Mouse (Mus musculus) cerebellum, postnatal 4 days (tissue): Measurements from ENCODE around the gene Gm9767.
A peak's percentile ranks its signal among the peaks of the same experiment; 100 is the strongest.

ENCODE experiments used
- DNase-seq, 2 experiments: peaks; one replicate each; pipeline ENCODE4 v3.0.0; 2022; ENCODE audit warnings: low spot score in 2 of 2, mixed read lengths in 1 of 2

The Gm9767 gene

DNA sequence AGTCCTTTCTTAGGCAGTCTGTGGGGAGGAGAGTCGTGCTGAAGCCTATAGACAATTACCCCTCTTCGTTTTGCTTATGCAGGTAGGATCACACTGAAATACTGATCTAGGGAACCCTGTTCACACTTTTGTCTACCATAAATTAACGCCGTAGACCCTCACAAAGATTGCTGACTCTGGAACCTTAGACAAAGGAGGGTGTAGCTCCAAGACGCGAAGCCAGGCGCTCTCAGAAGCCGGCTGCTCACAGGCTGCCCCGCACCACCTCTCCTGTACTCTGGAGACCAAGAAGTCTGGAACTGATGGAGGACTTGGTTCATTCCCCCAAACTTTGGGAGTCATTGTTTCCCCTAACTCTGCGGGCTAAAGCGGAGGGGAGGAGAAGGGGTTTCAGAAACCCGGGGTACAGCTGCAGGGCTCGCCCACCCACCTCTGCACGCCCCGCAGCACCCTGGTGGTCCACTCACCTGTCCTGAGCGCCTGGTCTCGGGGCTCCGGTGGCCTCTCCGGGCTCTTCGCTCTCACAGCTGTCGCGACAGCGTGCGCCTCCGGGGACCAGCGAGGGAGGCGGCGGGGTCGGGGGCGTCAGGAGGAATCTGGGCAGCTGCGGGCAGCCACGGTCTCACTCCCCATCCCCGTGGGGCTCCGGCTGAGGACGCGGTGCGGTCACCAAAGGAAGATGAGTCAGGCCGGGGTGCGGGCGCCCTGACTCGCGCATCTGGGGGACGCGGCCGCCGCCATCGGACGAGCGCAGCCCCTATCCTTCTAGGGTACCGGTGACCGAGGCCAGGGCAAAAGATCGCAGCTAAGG lies at the start of gene Gm9767:
Gene Gm9767 (plus strand): TSS at position 585 of the 811 bp plus-strand sequence.
- peak in 1 of 2 experiments; percentile 10 for DNase-seq

DNA sequence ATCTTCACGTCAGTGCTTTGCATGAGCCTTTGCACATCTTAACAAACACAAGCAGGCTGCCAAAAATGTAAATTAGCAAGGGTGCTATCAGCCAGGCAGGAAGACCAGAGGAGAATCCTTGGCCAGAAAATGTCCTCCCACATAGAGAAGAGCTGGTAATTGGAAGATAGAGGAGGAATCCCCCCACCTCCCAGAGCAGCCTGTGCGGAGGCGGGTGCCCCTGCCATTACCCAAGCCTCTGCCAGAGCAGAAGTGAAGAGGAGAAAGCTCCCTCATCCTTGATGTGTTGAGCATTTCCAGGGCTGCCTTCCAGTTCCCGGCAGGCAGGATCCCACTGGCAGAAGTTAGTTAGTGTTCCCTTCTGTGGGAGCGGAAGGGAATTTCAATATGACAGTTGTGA lies 43.1 kb upstream of the Gm9767 start:
- DNase-seq = peak in 1 of 2 experiments; percentile 16

DNA sequence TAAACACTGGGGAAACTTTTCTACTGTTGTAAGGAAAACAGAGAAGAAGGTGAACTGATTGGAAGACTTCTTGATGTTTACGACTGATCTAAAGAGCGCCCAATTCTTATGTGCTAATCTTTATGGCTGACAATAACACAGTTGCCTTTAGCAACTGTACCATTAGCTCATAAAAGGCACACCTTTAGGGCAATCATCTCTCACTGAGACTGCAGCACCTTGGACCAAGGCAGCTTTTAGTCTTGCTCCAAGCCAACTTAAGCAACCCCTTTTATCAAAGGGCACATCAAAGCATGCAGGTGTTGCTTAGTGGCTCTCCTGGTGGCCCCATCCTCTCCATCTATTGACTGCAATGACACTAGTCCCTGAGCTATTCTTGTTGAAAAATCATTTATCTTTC lies 26.9 kb upstream of the Gm9767 start:
- no peak for DNase-seq

DNA sequence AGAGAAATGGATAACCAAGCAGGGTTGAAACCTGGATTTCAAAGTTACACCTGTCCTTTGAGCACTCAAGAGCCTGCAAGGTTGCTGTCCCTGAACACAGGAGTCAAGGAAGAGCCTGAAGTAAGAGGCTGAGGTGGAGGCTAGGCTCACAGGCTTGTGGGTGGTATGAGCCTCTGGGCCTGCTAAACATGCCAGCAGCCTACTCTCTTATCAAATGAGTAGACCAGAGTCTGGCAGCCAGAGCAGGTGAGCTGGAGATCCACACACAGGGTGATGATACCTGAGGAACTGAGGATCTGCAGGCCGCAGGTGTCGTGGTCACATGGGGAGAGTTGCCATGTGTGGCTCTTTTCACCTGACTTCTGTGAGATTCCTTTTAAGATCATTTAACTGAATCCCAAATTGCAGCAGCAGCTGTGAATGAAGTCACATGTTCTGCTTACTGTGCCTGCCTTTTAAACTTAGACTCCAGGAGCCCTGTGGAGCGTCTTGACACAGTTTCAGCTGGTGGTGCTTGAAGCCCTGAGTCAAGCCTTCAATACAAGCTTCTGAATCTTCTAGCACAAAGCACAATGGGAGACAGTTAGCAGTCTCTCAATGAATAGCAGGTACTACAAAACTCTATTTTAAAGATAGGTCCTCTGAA lies 18.3 kb upstream of the Gm9767 start:
- DNase-seq = no peak

DNA sequence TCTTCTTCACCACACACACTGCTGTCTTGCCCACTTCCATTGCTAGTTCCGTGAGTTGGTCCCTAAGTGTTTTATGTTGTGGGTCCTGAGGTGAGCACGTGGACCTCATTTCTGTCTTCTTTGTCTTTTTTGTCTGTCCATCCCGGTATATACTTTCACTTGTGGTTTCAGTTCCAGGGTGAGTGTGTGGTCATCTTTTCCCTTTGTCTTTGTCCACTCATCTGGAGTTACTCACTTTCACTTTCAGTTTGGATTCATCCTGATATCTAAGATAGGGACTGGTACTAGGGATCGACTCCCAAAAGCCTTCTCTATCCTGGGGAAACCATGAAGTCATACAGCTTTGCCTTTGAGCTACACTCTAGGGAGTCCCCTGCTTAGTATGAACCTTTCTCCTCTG lies 15.0 kb upstream of the Gm9767 start:
- no peak for DNase-seq

DNA sequence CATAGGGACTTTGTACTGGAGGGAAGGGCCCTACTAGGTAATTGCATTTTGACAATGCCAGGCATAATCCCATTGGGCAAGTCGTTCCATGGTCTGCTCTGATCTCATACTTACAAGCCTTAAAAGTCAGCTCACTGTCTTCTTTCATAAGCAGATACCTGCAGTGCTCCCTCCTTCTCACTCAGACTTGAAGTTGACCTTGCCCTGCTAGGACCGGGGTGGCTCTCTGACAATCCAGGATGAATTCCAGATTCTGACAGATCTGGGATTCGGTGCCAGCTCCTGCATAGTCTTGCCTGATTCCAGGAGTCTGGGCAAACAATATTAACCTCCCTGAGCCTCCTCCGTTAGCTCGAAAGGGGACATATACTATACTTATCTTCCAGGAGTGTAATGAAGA lies 6.1 kb upstream of the Gm9767 start:
- no peak for DNase-seq

DNA sequence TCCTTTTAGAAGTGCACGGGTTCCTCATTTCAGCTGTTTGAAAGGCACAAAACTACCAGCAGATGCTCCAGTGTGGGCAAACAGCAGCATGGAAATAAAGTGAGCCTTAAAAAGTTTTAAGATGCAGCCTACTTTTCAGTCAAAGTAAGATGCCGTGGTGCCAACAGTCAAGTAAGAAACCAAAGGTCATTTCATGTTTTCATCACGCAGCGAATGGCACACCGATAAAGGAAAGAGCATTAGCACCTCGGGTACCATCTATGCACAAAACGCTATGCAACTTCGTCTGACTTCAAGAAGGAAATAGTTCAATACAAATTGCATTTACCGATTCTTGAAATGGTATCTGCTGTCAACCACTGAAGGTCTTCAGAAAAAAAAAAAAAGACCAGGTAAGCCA lies 1.1 kb upstream of the Gm9767 start:
- DNase-seq = no peak

DNA sequence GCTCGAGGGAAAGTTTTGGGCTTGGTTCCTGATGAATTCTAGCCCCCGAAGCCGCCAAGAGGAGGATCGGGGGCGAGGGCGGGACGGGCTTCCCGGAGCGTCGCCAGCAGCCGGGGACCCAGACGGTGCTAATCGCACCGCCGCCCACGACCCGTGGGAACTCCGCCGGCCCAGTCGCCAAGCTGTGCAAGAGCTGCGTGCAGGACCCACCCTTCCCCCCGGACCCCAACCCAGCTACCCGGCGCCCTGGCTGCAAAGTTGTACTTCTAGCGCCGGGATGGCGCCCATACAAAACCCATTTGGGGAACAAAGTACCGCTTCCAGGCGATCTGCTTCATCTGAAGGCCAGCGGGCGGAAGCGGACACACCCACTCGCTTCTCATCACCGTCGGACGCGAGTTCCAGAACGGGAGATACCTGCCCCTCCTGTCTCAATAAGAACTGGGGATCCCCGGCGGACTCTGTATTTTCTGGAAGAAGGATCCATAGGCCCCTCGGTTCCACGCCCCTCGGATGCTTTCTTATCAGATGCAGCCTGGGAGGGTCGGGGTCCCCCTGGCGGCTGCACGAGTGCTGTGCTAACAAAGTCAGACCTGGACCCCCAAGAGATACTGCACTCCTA lies 577 bp downstream of the Gm9767 start, which contains the start of gene Tmem200a:
Gene Tmem200a (minus strand): TSS at position 532 of the 622 bp plus-strand sequence.
- DNase-seq = peak; percentile 58 to 79

DNA sequence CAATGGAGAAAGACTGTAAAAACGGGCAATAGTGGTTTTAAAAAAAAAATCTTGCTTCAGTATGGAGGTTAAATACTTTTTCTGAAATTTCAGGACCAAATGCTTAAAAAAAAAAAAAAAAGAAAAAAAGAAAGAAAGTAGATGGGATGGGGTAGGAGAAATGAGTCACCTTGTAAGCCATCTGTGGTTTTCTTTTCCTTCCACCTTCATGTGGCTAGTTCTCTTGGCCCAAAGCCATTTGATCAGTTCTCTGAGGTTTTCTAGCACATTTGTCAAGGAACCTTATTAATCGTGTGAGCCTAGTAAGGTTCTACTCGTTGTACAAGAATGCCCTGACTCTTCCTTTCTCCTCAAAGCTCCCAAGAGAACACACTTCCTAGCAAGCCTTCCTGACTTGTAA lies 1.6 kb downstream of the Gm9767 start:
- DNase-seq = no peak

DNA sequence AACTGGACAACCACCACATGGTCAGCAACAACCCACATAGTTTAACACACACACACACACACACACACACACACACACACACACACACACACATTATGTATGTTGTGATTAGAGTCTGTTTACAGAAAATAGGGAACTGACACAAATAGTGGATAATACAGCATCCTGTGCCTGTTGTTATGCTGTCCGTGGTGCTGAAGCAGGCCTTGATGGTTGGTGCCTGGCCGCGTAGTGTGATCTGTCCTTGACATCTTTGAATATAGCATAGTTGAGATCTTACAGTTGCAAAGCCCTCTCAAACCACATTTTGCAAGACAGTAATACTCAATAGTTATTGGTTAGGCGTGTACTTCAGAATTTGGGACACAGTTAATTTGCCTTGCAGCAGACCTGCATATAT lies 4.0 kb downstream of the Gm9767 start:
- no peak for DNase-seq

DNA sequence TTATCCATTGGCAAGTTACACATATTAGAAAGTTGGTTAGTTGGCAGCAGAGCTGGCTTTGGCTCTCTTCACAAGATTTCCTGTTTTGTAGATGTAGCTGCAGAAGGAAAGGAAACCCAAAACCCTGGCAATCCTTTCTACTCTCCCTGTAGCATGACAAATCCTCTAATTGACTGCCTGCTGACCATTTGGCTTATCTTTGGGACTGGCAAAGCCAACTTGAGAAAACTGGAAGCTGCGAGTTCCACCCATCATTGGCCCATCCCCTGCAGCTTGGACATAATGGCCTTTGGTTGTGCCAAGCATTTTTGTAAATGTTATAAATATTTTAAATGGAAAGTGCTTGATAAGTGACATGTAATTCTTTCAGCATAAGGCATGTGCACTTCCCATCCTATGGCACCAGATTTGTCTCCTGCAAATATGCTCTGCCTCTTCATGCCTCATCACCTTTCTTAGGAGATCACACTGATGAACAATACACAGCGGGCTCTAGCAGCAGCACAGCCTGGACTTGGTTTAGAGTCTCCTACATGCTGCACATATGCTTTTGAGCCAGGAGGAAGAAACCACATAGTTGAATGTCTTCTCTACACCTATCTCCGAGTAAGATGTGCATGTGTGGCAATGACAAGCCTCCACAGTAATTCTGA lies 25.4 kb downstream of the Gm9767 start:
- DNase-seq = peak in 1 of 2 experiments; percentile 15

DNA sequence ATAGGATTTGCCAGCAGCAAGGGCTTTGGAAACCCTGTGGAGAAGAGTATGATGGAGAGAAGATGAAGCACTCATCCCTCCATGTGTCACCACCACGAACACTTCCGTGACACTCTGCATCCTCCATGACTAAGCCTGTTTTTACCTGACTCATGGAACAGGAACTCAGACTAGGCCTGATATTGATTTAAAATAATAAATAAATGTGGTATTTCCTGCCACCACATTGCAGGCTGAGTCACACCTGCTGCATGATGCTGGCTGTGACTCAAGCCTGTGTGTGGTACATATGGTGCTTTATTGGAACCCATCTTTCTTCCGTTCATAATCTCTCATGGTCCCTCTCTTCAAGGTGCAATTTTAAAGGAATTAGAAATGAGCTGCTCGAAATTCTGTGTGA lies 36.4 kb downstream of the Gm9767 start:
- no peak for DNase-seq

DNA sequence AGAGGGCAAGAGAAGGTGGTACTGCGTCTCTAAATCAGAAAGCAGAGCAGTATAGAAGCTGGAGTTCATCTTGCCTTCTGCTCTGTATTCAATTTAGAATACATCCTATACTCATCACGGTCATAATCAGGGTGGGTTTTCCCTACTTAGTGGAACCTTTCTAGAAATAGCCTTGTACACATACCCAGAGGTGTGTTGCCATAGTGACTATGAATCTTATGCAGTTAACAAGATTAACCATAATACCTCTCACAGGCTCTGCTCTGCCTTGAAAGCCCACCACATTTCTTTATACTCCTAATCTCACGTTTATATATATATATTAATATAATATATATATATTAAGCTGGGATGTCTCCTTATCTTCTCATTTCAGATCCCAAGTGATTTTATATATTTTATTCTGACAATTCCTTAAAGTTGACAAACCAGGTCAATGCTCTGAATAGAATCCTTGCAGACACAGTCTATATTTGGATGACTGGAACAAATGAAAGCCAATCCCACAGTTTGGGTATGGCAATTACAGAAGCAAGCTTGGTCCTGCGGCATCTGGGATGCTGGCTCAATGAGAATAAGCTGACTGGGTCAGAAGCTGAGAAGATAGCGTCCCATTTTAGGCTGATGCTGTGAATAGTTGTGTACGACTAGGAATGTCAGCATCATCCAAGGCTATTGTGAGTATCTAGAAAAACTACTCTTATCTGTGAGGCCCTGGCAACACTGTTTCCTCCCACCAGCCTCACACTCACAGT lies 41.2 kb downstream of the Gm9767 start:
- no peak for DNase-seq

DNA sequence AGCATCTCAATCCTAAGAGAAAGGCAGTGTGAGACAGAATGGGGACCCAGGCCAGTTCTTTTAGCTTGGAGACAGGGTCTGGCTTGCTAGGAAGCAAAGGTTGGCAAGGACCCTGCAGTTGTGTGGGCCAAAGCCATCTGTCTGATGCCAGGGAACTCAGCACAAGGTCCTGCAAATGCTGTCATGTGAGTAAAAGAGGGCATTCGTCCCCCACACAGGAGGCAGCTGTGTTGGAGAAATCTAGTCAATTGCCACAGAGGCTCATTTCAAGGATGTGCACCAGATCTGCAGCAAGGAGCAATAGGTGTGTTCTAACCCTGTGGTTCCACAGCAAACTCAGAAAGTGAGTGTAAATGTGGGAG lies 41.7 kb downstream of the Gm9767 start:
- peak in 1 of 2 experiments; percentile 53 for DNase-seq
